Mouse (Mus musculus) layer of hippocampus, postnatal 36 days (tissue): ENCODE data around the gene Hoxb13. TPM values are rescaled to one million over a fixed set of nuclear protein-coding genes. Genes with fewer than 3 reads are reported as not detected.

ENCODE experiments used
- DNase-seq, 2 experiments: peaks; one replicate each; pipeline ENCODE4 v3.0.0; 2022
- total RNA-seq, 2 experiments: library from RNA; stranded (reverse); gene quantifications; 2 replicates each; pipeline ENCODE4 v1.2.3; 2021

The Hoxb13 gene
- total RNA-seq, 2 experiments from 2014 or later: not detected

DNA sequence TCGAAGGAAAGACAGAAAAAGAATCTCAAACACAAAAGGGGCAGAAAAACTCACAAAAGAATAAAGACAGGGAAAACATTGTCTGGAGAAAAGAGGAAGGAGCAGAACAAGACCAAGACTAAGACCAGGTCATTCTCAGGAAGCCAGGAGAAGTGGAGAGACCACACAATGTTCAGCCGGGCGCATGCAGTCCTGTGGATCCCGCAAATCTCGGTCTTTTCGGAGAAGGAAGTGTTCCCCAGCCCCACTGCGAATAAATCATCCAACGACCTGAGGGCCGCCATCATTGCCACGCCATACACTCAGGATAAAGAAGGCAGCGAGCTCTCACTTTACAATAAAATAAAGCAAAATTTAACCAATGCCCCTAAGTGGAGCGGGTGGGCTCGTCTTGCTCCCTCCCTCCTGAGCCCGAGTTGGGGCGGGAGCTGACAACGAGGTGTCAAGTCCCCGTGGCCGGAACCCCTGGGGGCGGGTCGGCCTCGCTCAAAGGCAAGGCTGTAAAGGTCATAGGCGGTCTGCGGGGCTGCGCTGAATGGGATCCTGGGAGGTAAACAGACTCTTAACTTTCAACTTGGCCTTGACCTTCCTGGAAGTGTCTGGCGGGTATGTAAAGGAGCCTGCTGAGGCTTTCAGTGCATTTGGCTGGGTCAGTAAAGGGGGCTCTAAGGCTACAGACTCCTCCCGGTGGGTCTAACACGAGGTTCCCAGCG lies 4.2 kb upstream of the Hoxb13 start:
- DNase-seq: no peak

DNA sequence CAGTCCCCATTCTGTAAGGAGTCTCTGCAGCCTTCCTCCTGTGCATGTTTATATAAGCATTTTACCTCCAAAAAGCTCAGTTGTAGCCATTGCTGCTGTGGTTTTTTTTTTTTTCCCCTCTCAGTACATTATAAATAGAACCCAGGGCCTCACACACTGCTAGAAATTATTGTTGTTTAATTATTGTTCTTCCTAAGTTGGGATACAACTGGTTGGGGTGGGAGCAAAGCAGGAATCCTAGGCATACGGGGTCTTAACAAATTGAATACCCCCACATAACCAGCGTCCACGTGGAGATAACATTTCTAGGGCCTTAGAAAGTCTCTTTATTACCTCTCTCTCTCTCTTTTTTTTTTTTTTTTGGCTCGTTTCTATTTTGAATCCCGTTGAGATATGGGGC lies 3.0 kb upstream of the Hoxb13 start:
- DNase-seq: no peak

DNA sequence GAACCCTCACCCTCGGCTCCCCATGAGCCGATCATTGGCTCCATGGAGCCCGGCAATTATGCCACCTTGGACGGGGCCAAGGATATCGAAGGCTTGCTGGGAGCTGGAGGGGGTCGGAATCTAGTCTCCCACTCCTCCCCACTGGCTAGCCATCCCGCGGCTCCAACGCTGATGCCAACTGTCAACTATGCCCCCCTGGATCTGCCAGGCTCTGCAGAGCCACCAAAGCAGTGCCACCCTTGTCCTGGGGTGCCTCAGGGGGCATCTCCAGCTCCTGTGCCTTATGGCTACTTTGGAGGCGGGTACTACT lies 240 bp downstream of the Hoxb13 start:
- DNase-seq: no peak

DNA sequence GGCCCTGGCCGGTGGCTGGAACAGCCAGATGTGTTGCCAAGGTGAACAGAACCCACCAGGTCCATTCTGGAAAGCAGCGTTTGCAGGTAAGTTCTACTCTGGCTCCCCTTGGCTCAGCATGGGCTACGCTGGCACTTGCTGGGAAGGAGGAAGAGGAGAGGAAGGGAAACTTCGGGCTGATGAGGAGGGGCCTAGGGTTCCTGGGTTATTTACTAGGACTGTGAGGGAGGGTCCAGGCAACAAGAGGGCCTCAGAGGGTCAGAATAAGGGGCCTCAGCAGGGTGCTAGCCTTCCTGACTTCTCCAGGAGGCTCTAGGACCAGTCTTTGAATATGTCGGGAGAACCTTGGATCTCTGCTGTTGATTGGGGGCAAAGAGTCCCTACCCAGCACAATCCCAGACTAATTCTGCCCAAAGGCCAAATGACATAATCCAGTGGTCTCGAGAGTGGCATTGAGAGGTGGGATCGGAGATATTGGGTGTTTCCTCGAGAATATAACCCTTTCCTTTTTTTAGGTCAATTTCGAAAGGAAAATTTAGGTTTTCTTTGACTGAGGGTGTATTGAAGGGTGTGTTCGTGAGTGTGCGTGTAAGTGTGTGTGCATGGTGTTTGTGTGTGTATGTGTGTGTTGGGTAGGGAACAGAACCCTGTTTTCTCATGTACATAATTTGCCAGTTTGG lies 985 bp downstream of the Hoxb13 start:
- DNase-seq: no peak

DNA sequence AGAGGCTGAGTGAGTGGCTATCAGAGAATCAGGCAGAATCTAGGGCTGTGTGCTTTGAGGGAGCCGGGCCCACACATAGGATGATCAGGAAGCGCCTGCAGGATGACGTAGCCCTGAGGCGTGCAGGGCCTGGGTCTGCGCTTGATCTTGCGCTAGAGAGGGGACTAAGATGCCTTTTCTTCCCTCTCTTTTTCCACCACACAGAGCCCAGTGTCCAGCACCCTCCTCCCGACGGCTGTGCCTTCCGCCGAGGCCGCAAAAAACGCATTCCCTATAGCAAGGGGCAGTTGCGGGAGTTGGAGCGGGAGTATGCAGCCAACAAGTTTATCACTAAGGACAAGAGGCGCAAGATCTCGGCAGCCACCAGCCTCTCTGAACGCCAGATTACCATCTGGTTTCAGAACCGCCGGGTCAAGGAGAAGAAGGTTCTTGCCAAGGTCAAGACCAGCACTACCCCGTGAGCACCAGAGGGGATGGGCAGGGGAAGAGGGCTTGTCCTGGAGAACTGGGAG lies 1.7 kb downstream of the Hoxb13 start:
- DNase-seq: no peak

DNA sequence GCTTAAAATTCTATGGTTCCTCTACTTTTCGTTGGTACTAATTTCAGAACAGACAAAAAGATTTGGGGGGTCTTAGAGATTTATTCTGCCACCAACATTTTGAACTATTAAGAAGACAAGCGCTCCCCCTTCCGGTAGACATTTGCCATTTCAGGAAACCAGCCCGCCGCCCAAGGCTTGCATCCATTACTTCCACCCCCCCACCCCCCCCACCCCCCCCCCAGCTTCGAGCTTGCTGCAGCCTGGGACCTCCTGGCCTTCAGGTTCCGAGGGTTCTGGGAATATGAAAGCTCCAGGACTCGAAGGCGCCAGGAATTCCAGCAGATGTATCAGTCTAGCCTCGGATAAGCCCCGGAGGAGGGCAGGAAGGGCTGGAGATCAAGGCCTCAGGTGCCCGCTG lies 4.5 kb downstream of the Hoxb13 start:
- no peak for DNase-seq

DNA sequence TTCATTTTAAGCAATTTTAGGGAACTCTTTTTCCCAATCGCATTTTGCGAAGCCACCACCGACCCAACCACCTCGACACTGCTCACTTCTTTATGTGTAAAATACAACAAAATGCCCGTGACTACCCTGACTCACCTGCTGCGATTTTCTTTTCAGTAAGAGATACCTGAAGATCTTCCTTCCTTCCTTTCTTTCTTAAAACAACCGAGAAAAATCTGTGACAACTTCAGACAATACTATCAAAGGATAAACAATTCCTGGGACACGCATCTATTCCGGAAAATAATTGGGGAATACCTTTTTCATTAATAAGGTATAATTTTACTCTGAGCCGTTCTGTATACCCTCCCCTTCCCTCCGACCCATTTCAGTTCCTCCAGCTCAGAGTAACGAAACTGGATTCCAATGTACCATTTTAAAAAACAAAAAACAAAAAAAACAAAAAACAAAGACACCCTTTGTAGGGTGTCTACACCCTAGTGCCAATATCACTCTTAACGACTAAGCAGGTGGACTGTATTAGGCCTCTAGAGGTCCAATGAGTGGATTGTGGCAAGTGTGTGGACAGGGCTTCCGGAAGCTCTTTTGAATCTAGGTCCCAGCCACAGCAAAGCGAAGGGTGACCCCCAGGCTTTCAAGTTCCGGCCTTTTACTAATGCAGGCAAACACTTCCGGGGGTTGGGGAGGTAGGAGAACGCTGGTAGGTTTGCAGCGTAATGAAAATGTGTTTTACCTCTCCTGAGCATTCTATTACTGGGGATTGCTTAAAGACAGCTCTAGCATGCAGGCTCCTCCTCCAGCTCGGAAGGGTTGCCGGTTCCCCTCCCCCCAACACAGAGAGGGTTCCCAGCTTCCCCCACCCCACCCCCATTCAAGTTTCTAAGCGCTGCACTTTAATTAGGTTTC lies 5.3 kb downstream of the Hoxb13 start:
- no peak for DNase-seq

DNA sequence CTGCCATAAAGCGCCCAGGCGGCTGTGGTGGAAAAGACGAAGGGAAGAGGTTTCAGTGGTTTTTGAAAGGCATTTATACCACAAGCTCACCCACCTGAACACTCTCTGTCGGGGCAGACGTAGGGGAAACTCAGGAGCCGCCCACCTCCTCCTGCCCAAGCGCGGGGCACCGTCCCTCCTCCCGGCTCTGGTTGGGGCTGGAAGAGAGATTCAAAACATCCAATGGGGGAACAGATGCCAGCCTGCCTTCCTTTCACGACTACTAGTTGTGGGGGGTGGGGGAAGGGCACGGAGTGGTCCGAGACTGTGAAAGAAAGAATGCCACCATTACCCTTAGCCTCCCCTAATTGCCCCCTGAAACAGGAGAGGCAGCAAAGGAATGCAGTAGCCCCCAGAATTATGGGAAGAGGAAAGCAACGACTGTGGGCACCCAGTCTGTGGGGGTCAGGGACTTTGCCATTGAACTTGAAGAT lies 6.1 kb downstream of the Hoxb13 start:
- no peak for DNase-seq

DNA sequence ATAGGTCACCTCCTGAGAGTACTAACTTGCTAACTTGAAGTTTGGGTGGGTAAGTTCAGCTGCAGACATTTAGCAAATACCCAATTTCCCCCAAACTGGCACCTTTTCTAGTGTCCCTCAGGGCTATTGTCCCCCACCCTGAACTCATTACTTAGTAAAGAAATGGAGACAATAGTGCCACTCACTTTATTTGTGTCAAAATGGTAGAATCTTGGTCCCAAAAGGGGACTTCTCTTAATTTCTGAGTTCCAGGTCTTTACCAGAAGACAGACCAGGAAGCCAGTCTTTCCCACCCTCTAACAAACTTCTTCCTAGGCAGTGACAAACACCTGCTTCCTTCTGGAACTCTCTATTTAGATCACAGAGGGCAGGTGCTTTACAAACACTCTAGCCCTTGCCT lies 7.6 kb downstream of the Hoxb13 start:
- DNase-seq: no peak

DNA sequence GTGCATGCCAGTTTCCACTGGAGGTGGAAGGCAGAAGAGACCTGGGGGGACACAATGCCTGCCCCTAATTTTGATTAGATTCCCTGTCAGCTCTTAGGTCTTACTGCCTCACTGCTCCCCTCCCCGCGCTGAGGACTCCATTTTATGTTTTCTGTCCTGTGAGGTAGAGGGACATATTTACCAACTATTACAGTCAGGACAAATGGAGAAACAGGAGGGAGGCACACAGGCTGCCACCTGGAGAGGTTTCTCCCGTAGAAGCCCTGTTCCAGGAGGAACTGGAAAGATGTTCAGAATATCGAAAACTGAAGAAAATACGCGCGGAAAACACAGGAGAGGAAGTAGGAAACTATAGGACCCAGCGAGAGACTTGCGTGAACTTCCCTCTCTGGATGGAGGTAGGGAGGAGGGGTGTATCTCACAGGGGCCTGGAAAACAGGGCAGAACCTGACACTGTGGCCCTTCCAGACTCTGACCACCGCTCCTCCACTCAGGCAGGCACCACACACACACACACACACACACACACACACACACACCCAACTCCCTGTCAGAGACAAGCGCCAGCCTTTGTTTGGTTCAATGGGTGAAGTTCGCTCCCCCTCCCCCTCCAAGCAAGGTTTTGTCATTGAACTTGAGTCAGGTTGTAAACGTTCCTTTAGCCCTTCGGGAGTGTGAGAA lies 8.4 kb downstream of the Hoxb13 start:
- no peak for DNase-seq

DNA sequence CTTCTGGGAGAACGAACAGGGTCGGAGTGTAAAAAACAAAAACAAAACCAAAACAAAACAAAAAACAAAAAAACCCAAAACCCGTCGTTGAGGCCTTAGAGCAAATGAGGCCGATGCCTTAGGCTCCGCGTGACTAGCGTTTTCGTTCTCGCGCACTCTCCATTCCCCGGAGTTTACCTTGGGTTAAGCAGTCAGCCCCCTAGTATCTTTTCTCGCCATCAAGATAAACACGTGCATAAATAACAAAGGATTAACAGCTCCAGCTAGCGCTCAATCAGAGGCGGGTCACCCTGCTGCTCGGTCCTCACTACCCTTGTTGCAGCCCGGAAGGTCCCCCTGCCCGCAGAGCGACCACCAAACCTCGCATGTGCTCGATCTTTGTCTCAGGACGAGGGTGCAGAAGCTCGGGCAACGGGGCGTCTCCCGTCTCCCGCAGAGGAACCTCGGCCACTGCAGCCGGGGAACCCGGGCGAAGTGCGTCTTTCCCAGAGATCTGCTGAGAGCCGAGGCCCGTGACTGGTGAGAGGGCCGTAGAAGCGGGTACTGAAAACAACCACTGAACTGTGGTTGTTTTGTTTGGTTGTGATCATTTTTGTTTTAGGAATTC lies 9.2 kb downstream of the Hoxb13 start:
- no peak for DNase-seq

DNA sequence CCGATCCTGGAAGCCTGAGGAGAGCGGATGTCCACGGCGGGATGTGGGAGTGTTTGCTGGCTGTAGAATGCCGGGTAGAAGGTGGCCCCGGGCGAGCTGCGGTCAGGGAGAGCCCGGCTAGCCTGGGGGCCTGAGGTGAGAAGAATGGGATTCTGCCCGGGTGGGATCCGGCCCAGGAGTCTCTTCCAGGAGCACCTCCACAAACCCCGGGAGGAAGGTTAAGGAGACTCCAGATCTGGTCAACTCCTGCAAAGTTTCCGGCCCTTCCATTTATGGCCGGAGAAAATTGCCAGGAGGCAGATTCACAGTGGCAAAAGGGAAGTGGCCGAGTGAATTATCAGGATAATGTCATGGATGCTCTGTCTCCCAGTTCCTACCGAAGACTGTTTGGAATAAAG lies 9.7 kb downstream of the Hoxb13 start:
- DNase-seq: no peak

DNA sequence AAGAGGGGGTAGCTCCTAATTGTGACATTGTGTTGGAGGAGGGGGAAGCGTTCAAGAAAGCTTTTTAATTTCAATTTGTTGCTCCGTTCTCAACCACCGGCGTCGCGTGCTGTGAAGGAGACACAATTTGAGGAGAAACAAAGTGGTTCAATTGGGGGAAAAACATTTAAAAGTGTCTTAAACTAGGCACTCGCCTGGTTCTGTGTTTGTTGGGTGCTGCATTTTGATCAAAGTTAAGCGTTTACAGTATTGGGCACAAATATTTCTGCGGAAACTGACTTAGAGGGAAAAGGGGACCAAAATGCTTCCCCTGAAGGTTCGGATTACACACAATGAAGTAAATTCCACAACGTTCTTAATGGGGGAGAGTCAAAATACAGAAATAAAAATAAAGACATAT lies 10.2 kb downstream of the Hoxb13 start:
- no peak for DNase-seq

DNA sequence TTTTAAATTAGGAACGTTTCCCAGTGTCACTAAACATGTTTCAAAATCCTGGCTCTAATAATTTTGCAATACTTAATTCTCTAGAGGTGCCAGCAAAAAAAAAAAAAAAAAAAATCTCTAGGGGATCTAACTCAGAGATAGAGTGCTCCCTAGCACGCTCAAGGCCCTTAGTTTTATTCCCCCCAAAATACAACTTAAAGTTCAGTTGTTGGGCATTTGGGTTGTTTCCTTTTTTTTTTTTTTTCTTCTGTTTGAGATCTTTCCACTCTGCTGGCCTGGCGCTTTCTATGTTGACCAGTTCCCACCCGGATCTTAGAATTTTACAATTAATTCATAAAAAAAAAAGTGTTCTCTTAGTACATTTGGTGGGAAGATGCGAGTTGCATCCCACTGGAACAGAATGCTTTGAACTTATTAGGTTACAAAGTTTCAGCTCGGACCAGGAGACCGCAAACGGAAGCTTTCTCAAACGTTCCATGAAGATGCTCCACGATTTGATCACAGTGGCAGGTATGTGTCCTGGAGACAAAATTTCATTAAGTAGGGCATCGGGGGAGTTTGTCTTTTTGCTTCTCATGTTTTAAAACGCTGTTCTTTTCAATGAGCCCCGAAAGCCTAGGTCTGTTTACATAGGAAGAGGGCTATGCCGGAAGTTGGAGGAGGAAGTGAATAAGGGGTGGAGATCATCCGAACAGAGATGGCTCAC lies 11.5 kb downstream of the Hoxb13 start:
- no peak for DNase-seq

DNA sequence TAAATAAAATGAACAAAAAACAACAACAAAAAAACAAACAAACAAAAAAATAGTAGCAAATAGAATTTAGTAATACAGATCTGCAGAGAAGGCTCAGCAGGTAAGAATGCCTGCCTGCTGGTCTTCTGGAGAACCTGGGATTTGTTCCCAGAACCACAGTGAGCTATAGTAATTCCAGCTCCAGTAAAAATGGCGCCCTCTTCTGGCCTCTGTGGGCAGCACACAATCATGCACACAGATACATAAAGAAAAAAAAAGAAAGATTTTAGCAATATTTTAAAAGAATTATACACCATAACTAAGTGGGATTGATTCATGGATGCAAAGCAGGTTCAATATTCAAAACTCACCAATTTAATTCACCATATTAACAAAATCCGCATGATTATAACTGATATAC lies 29.7 kb downstream of the Hoxb13 start:
- DNase-seq: no peak

DNA sequence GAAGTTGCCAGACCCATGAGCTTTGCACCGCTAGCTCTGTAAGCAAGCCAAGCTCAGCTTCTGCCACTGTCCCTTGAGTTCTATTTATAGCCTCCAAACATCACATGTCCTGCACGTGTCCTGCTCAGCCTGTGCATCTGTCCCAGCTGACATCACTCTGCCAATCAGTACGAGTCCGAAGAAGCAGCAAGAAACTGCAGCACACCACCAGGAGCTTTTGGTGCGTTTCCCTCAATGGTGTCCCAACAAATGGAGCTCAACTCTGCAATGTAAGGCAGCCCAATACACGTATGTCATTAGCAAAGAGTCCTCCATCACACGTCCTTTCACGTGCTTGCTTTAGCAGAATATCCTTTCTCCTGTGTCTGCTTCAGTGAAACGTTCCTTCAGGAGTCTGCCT lies 33.6 kb downstream of the Hoxb13 start:
- DNase-seq: no peak

DNA sequence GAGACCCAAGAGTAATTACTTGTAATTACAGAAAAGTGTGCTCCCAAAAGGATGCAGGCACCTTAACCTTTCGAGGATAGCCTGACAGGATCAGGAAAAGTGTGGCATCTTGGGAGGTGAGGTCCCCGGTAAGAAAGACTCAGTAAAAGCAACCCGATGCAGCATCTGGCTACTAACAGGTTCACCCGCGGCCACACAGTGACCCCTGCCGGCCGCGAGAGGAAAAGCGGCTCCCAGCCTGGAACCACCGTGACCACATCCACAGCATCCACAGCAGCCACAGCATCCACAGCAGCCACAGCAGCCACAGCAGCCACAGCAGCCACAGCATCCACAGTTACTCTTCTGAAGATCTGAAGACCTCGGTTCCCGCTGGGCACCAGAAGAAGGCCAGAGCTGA lies 40.8 kb downstream of the Hoxb13 start:
- DNase-seq: peak in 1 of 2 experiments; percentile 15

DNA sequence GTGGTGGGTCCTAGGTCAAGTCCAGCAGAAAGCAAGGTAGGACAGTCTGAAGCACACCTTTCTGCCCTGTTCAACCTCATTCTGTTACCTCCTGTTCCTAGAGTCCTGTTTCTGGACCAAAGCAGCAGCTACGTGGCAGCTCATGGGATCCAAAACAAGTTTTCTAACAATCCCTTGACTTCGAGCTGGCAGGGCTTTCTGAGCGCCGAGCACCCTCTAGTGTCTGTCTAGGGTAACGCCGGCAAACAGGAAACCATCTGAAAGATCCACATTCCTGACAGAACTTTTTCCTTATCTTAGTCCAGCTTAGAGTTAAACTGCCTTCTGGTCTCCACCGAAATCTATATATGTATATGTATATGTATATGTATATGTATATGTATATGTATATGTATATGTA lies 46.1 kb downstream of the Hoxb13 start:
- no peak for DNase-seq
